Mouse (Mus musculus): ENCODE data around the gene Ttc29. TPM values are rescaled to one million over a fixed set of nuclear protein-coding genes. Genes with fewer than 3 reads are reported as not detected.

Ttc29 gene
- polyA plus RNA-seq, 1 experiment from 2014 or later: not detected

DNA sequence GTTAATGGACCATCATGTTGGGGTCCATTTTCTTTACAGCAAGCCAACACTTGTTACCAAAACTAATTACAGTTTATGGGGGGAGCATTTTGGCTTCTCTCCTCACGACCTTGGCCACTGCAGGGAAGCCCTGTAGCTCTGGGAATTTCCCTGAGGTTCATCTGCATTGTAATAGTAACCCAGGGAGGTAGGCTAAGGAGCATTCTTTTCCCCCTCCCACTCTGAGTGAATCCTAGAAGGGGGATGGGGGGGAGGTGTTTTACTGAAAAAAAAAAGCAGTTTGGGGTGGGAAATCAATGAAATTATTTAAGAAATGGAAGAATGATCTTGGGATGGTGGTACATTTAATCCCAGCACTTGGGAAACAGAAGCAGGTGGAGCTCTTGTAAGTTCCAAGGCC, 210.8 kb downstream of the Ttc29 start:
- 0% methylated on average over 1 of the region's 1 CpGs for WGBS (ENCODE audit: insufficient replicate concordance)
- no peak for ATAC-seq (ENCODE audit: low read depth)
- no peaks in the 10 kb centered on the region for H3K36me3 ChIP-seq (ENCODE audit: control insufficient read depth, insufficient read depth)
- H3K4me1 ChIP-seq (ENCODE audit: control insufficient read depth, low read depth, low read length): no peaks in the 10 kb centered on the region
- no peak overlapping the region for H3K4me3 ChIP-seq (ENCODE audit: low read depth, low read length)
- H3K9me3 ChIP-seq (replicated peaks; ENCODE audit: control insufficient read depth, low read length): no peaks in the 10 kb centered on the region
- H3K27ac ChIP-seq (ENCODE audit: low read length): no peak overlapping the region
- no peak overlapping the region for H3K9ac ChIP-seq (ENCODE audit: low read depth, low read length)
- no peak overlapping the region for H3K4me2 ChIP-seq (ENCODE audit: low read depth, low read length)
- peaks cover 26% of the 10 kb centered on the region for H3K27me3 ChIP-seq (ENCODE audit: control insufficient read depth, insufficient read depth, low read depth, low read length)

DNA sequence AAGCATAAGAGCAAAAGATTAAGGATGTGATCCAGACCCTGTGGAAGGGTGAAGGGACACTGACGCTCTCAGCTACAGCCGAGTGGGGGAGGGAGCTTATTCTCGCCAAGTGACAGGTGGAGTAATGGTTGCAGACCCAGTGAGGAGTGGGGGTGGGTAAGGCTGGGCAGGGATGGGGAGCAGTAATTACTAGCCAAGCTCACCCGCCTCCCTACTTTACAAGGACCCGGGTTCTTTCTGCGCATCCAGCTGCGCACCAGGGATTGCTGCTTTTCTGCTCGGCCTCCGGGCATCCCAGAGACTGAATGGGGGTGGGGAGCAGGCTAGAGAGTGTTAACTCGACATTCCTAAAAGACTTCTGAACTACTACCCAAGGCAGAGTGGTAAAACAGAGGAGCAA, 213.4 kb downstream of the Ttc29 start:
- whole genome bisulfite sequencing (ENCODE audit: insufficient replicate concordance): 4% methylated on average over 10 of the region's 10 CpGs
- no peaks in the 10 kb centered on the region for H3K36me3 ChIP-seq (ENCODE audit: control insufficient read depth, insufficient read depth)
- H3K9ac ChIP-seq (ENCODE audit: low read depth, low read length): no peak overlapping the region
- no peak for ATAC-seq (ENCODE audit: low read depth)
- H3K27ac ChIP-seq (ENCODE audit: low read length): no peak overlapping the region
- H3K4me3 ChIP-seq (ENCODE audit: low read depth, low read length): no peak overlapping the region
- peaks cover 19% of the 10 kb centered on the region for H3K27me3 ChIP-seq (ENCODE audit: control insufficient read depth, insufficient read depth, low read depth, low read length)
- H3K4me2 ChIP-seq (ENCODE audit: low read depth, low read length): no peak overlapping the region
- no peaks in the 10 kb centered on the region for H3K9me3 ChIP-seq (replicated peaks; ENCODE audit: control insufficient read depth, low read length)
- H3K4me1 ChIP-seq (ENCODE audit: control insufficient read depth, low read depth, low read length): no peaks in the 10 kb centered on the region

DNA sequence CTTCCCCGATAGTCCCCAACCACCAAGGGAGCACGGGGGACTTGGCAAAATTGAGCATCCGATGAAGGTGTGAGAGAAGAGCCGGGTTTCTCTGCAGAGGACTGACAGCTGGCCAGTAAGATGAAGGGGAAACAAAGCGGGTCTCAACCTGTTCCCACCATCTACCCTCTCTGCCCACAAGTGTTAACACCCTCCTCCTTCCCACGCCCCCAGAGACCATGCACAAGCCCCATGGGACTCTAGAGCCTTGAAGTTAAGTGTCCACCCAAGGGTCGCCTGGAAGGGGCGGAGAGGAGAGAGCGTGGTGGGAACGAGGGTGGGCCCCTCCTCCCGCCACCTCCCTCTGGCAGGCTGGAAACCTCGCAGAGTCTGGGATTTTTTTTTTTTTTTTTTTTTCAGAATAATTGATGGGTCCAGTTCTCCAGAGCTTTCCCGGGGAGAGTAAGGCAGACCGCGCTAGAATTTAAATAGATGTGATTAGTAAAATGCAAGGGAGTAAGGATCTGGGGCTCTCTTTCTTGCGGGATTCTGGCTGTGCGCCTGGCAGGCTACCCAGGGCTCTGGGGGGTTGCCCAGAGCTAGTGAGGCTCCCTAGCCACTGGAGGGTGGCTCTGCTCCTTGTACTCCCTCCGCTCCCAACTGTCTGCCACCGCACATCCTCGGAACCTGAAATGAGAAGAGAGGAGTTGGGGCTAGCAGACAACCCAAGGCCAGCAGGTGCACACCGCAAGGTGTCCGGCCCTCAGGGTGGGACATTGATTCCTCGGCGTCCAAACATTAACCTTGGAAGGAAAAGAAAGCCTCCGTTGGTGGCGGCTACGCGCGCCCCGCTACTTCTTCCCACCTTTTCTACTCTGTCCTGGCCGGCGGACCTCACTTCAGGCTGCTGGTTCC, 214.0 kb downstream of the Ttc29 start:
- Histone ChIP-seq H3K9ac (ENCODE audit: low read depth, low read length) (no peak overlapping the region), H3K4me3 (ENCODE audit: low read depth, low read length) (no peak overlapping the region), H3K27ac (ENCODE audit: low read length) (no peak overlapping the region), H3K4me1 (ENCODE audit: control insufficient read depth, low read depth, low read length) (no peaks in the 10 kb centered on the region), H3K4me2 (ENCODE audit: low read depth, low read length) (no peak overlapping the region), H3K9me3 (replicated peaks; ENCODE audit: control insufficient read depth, low read length) (no peaks in the 10 kb centered on the region), H3K36me3 (ENCODE audit: control insufficient read depth, insufficient read depth) (no peaks in the 10 kb centered on the region), H3K27me3 (ENCODE audit: control insufficient read depth, insufficient read depth, low read depth, low read length) (peaks cover 24% of the 10 kb centered on the region)
- no peak for ATAC-seq (ENCODE audit: low read depth)
- WGBS (ENCODE audit: insufficient replicate concordance): 2% methylated on average over 32 of the region's 32 CpGs

DNA sequence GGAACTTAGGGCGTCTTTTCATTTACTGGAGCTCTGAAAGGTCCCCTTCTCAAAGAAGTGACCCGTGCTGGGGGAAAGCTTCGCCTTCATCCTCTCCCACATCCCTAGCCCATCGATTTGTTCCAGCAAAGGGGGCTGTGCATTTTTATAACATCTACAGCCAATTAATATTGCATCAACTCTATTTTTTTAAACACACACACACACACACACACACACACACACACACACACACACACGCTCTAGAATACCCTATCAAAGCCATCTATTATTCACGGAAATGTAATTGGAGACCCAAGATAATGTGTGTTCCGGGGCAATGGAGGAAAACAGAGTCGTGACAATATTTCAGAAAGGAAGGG, 214.7 kb downstream of the Ttc29 start:
- H3K9ac ChIP-seq (ENCODE audit: low read depth, low read length): no peak overlapping the region
- H3K9me3 ChIP-seq (replicated peaks; ENCODE audit: control insufficient read depth, low read length): no peaks in the 10 kb centered on the region
- no peak overlapping the region for H3K4me2 ChIP-seq (ENCODE audit: low read depth, low read length)
- no peaks in the 10 kb centered on the region for H3K36me3 ChIP-seq (ENCODE audit: control insufficient read depth, insufficient read depth)
- H3K27me3 ChIP-seq (ENCODE audit: control insufficient read depth, insufficient read depth, low read depth, low read length): peaks cover 31% of the 10 kb centered on the region
- no peak overlapping the region for H3K4me3 ChIP-seq (ENCODE audit: low read depth, low read length)
- H3K4me1 ChIP-seq (ENCODE audit: control insufficient read depth, low read depth, low read length): no peaks in the 10 kb centered on the region
- no peak for ATAC-seq (ENCODE audit: low read depth)
- WGBS (ENCODE audit: insufficient replicate concordance): 4% methylated on average over 8 of the region's 8 CpGs
- H3K27ac ChIP-seq (ENCODE audit: low read length): no peak overlapping the region

DNA sequence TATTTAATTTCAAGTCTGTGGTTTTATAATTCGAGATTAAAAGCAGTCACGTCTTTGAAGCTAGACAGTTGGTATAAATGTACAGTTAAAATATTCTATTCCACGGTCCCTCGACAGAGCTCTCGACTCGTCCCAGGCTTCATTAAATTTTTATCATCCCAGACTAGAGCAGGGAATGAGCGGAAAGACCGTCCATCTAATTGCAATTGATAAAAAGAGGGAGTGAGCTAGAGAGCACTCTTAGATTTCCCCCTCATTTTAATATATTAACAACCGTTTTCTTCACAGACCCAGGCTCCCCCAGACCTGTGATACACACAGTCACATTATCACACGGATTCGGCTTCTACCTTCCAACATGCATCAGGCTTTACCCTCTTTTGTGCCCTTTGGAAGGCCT, 215.1 kb downstream of the Ttc29 start:
- 6% methylated on average over 11 of the region's 11 CpGs for WGBS (ENCODE audit: insufficient replicate concordance)
- Histone ChIP-seq H3K9me3 (replicated peaks; ENCODE audit: control insufficient read depth, low read length) (no peaks in the 10 kb centered on the region), H3K4me1 (ENCODE audit: control insufficient read depth, low read depth, low read length) (no peaks in the 10 kb centered on the region), H3K9ac (ENCODE audit: low read depth, low read length) (no peak overlapping the region), H3K36me3 (ENCODE audit: control insufficient read depth, insufficient read depth) (no peaks in the 10 kb centered on the region), H3K4me3 (ENCODE audit: low read depth, low read length) (no peak overlapping the region), H3K27me3 (ENCODE audit: control insufficient read depth, insufficient read depth, low read depth, low read length) (peaks cover 31% of the 10 kb centered on the region), H3K4me2 (ENCODE audit: low read depth, low read length) (no peak overlapping the region), H3K27ac (ENCODE audit: low read length) (no peak overlapping the region)
- no peak for ATAC-seq (ENCODE audit: low read depth)

DNA sequence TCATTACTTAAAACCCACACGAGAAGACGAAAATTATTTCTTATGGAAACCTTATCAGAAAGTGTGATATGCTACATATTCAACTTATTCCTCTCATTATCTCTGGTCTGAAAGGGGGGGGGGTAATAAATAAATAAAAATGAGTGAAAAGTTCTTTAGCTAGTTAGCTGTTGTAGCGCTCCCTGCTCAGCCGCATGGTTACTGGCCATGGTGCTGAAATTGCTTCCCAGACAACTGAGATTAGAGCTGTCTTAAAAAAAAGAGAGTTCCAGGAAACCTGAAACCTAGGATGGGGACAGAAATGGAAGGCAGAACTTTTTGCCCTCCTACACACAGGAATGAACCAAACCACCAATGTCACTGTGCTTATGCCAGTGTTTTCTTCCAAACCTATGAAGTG, 218.3 kb downstream of the Ttc29 start:
- Histone ChIP-seq H3K36me3 (ENCODE audit: control insufficient read depth, insufficient read depth) (no peaks in the 10 kb centered on the region), H3K4me3 (ENCODE audit: low read depth, low read length) (no peak overlapping the region), H3K4me1 (ENCODE audit: control insufficient read depth, low read depth, low read length) (no peaks in the 10 kb centered on the region), H3K9me3 (replicated peaks; ENCODE audit: control insufficient read depth, low read length) (no peaks in the 10 kb centered on the region), H3K27me3 (ENCODE audit: control insufficient read depth, insufficient read depth, low read depth, low read length) (peaks cover 55% of the 10 kb centered on the region), H3K9ac (ENCODE audit: low read depth, low read length) (no peak overlapping the region), H3K27ac (ENCODE audit: low read length) (no peak overlapping the region), H3K4me2 (ENCODE audit: low read depth, low read length) (no peak overlapping the region)
- WGBS (ENCODE audit: insufficient replicate concordance): 4% methylated on average over 4 of the region's 4 CpGs
- no peak for ATAC-seq (ENCODE audit: low read depth)

DNA sequence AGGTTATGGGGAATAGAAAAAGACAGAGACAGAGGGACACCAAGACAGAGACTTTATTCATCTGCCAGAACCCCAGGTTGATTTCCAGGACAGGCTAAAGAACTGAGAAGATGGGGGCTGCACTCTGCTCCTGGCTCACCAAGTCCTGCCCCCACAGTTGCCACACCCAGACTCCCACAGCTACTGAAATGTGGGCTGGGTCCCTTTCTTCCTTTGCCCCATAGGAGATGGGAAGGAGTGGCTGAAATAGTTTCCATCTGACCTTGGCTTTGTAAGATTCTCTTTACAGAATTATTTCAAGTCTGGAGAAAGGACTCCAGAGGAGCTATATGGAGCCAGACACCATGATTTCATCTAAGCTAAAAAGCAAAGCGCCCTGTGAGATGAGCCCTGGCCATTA, 219.4 kb downstream of the Ttc29 start:
- ATAC-seq (ENCODE audit: low read depth): no peak
- H3K4me1 ChIP-seq (ENCODE audit: control insufficient read depth, low read depth, low read length): no peaks in the 10 kb centered on the region
- no peak overlapping the region for H3K4me2 ChIP-seq (ENCODE audit: low read depth, low read length)
- H3K9me3 ChIP-seq (replicated peaks; ENCODE audit: control insufficient read depth, low read length): no peaks in the 10 kb centered on the region
- no peak overlapping the region for H3K27ac ChIP-seq (ENCODE audit: low read length)
- H3K9ac ChIP-seq (ENCODE audit: low read depth, low read length): no peak overlapping the region
- 24% methylated on average over 1 of the region's 1 CpGs for WGBS (ENCODE audit: insufficient replicate concordance)
- H3K36me3 ChIP-seq (ENCODE audit: control insufficient read depth, insufficient read depth): no peaks in the 10 kb centered on the region
- H3K27me3 ChIP-seq (ENCODE audit: control insufficient read depth, insufficient read depth, low read depth, low read length): peaks cover 56% of the 10 kb centered on the region
- H3K4me3 ChIP-seq (ENCODE audit: low read depth, low read length): no peak overlapping the region

DNA sequence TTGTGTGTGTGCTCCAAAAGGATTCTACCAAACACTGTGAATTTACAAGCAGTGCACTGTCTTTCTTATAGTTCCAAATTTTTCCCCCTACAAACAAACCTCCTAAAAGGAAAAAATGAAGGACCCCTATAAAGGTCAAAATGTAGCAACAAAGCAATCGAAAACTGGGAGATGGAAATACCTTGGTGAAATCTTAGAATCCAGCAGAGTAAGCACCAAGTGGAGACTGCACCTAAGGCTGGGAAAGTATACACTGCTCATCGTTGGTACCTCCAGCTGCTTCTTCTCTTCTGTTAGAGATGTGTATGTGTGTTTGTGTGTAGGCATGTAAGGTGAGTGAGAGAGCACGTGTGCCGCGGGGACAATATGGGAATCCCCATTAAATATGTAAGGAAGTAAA, 220.2 kb downstream of the Ttc29 start:
- peaks cover 60% of the 10 kb centered on the region for H3K27me3 ChIP-seq (ENCODE audit: control insufficient read depth, insufficient read depth, low read depth, low read length)

DNA sequence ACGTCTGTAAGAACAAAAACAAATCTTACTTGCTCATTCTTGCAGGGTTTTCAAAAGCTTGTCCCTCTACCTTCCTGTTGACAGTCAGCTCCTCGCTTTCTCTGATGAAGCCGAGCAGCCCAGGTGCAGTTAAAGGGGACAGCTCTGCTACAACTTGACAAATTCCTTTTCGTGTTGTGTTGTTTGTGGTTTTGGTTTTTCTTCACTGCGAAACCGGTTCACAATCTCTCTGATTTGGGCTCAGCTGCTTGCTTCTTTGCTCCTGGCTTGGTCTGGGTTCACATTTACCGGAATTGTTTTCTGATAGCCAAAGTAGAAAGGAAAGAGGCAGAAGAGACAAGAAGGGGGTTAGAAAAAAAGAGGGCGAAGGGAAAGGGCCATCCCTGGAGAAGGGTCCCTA, 221.2 kb downstream of the Ttc29 start:
- Histone ChIP-seq H3K4me3 (ENCODE audit: low read depth, low read length) (no peak overlapping the region), H3K27me3 (ENCODE audit: control insufficient read depth, insufficient read depth, low read depth, low read length) (peaks cover 65% of the 10 kb centered on the region), H3K9me3 (replicated peaks; ENCODE audit: control insufficient read depth, low read length) (no peaks in the 10 kb centered on the region), H3K4me2 (ENCODE audit: low read depth, low read length) (no peak overlapping the region), H3K27ac (ENCODE audit: low read length) (no peak overlapping the region), H3K9ac (ENCODE audit: low read depth, low read length) (no peak overlapping the region), H3K36me3 (ENCODE audit: control insufficient read depth, insufficient read depth) (no peaks in the 10 kb centered on the region), H3K4me1 (ENCODE audit: control insufficient read depth, low read depth, low read length) (no peaks in the 10 kb centered on the region)
- no peak for ATAC-seq (ENCODE audit: low read depth)
- 8% methylated on average over 8 of the region's 8 CpGs for WGBS (ENCODE audit: insufficient replicate concordance)

More for the DNA sequence above, 220.2 kb downstream of the Ttc29 start:
- Histone ChIP-seq H3K27ac (ENCODE audit: low read length) (no peak overlapping the region), H3K4me3 (ENCODE audit: low read depth, low read length) (no peak overlapping the region), H3K9me3 (replicated peaks; ENCODE audit: control insufficient read depth, low read length) (no peaks in the 10 kb centered on the region), H3K9ac (ENCODE audit: low read depth, low read length) (no peak overlapping the region), H3K36me3 (ENCODE audit: control insufficient read depth, insufficient read depth) (no peaks in the 10 kb centered on the region), H3K4me1 (ENCODE audit: control insufficient read depth, low read depth, low read length) (no peaks in the 10 kb centered on the region), H3K4me2 (ENCODE audit: low read depth, low read length) (no peak overlapping the region)
- no peak for ATAC-seq (ENCODE audit: low read depth)
- 12% methylated on average over 5 of the region's 5 CpGs for WGBS (ENCODE audit: insufficient replicate concordance)
